Mouse (Mus musculus) liver, adult 2 months (tissue): ENCODE data around the gene Wrap53.

Experiments used
- CTCF ChIP-seq: fragments of 200-500 bp; IDR thresholded peaks from 2 replicates; pipeline ENCODE4 v1.5.1; 2011; ENCODE audit warnings: low read depth, low read length, control low read depth
- POLR2A ChIP-seq: fragments of 200-500 bp; IDR thresholded peaks from 2 replicates; pipeline ENCODE4 v1.6.1; 2011; ENCODE audit warnings: low read length, control low read depth; ENCODE audit not compliant: insufficient read depth; ENCODE audit errors: extremely low read depth

GRCm38 (mm10) chr11:69563373-69563772, 16.7 kb downstream of the Wrap53 start:
- no peak for TF ChIP-seq CTCF
- TF ChIP-seq POLR2A, result no peak
